Mouse (Mus musculus) bone marrow, adult 2 months (tissue): ENCODE measurements around the gene Nkx1-2. TPM values are rescaled to one million over a fixed set of nuclear protein-coding genes. Genes with fewer than 3 reads are reported as not detected.

Source experiments
- H3K27ac ChIP-seq: fragments of 200-500 bp; 2 replicates; pipeline ENCODE4 v1.5.1; 2012; ENCODE audit warnings: low read depth, mild to moderate bottlenecking, control low read depth, inconsistent platforms, low read length; ENCODE audit not compliant: control insufficient read depth, poor library complexity, insufficient read depth
- H3K4me1 ChIP-seq: fragments of 200-500 bp; 2 replicates; pipeline ENCODE4 v1.6.1; 2011; ENCODE audit warnings: low read length; ENCODE audit not compliant: control insufficient read depth, insufficient read depth
- H3K4me3 ChIP-seq: fragments of 200-500 bp; replicated peaks from 2 replicates; pipeline ENCODE3; 2011; ENCODE audit warnings: mild to moderate bottlenecking, low read depth, low read length, control low read depth; ENCODE audit not compliant: control insufficient read depth
- CTCF ChIP-seq: fragments of 200-500 bp; IDR thresholded peaks from 2 replicates; pipeline ENCODE4 v1.5.1; 2011; ENCODE audit warnings: low read length, control low read depth; ENCODE audit not compliant: control insufficient read depth, insufficient read depth
- POLR2A ChIP-seq: fragments of 200-500 bp; IDR thresholded peaks from 2 replicates; pipeline ENCODE4 v1.6.1; 2011; ENCODE audit warnings: low read depth, mild to moderate bottlenecking, control low read depth, low read length, borderline replicate concordance; ENCODE audit not compliant: control insufficient read depth
- WGBS: fragments of 180-500 bp; shearing (Covaris S2); methylation state at CpG from one replicate; pipeline ENCODE4 v1.1.7; 2018; 5-methylcytosine and 5-hydroxymethylcytosine counted together
- polyA plus RNA-seq: library from polyadenylated mRNA; stranded (reverse); fragments of >200 nt; gene quantifications from 2 replicates; pipeline ENCODE4 v1.2.4, GENCODE M21; 2011; ENCODE audit warnings: low replicate concordance; ENCODE audit not compliant: missing spikeins, insufficient read depth, insufficient read length

The Nkx1-2 gene
- polyA plus RNA-seq, 1 experiment: not detected

GRCm38 (mm10) chr7:132596557-132597250 lies 2.7 kb downstream of the Nkx1-2 start:
- H3K27ac ChIP-seq: no peak overlapping the region; the same call in 1 of the 2 replicates
- H3K4me1 ChIP-seq: no peaks in the 10 kb centered on the region
- H3K4me3 ChIP-seq: no peak overlapping the region
- WGBS: 8% methylated on average over 26 of the region's 26 CpGs
- TF ChIP-seq POLR2A (no peak), CTCF (no peak)

GRCm38 (mm10) chr7:132595787-132596186 lies 3.6 kb downstream of the Nkx1-2 start:
- WGBS: 55% methylated on average over 3 of the region's 3 CpGs
- TF ChIP-seq POLR2A: no peak
- no peak for TF ChIP-seq CTCF
- H3K4me1 ChIP-seq: no peaks in the 10 kb centered on the region
- no peak overlapping the region for H3K4me3 ChIP-seq
- H3K27ac ChIP-seq: no peak overlapping the region

GRCm38 (mm10) chr7:132594325-132594724 lies 5.1 kb downstream of the Nkx1-2 start:
- no peak for TF ChIP-seq CTCF
- no peak for TF ChIP-seq POLR2A
- Histone ChIP-seq H3K27ac (no peak overlapping the region), H3K4me1 (no peaks in the 10 kb centered on the region), H3K4me3 (no peak overlapping the region)
- 95% methylated on average over 2 of the region's 2 CpGs for WGBS

GRCm38 (mm10) chr7:132593762-132594161 lies 5.7 kb downstream of the Nkx1-2 start:
- Histone ChIP-seq H3K4me3 (no peak overlapping the region), H3K4me1 (no peaks in the 10 kb centered on the region), H3K27ac (no peak overlapping the region)
- WGBS: 75% methylated on average over 2 of the region's 2 CpGs
- TF ChIP-seq POLR2A (no peak), CTCF (no peak)

- WGBS: 52% methylated on average over 5 of the region's 5 CpGs
- TF ChIP-seq CTCF: no peak
- no peak for TF ChIP-seq POLR2A
- Histone ChIP-seq H3K27ac (no peak overlapping the region), H3K4me3 (no peak overlapping the region), H3K4me1 (no peaks in the 10 kb centered on the region; the same call in 1 of the 2 replicates)
These were observed 9.8 kb downstream of the Nkx1-2 start for GRCm38 (mm10) chr7:132589610-132590009.

- Histone ChIP-seq H3K4me3 (no peak overlapping the region), H3K4me1 (no peaks in the 10 kb centered on the region; the same call in 1 of the 2 replicates), H3K27ac (no peak overlapping the region)
- no peak for TF ChIP-seq CTCF
- TF ChIP-seq POLR2A: no peak
- WGBS: 80% methylated on average over 5 of the region's 5 CpGs
These were observed 12.3 kb downstream of the Nkx1-2 start for GRCm38 (mm10) chr7:132587167-132587566.

- H3K27ac ChIP-seq: no peak overlapping the region
- no peaks in the 10 kb centered on the region; the same call in 1 of the 2 replicates for H3K4me1 ChIP-seq
- TF ChIP-seq POLR2A: no peak
- no peak for TF ChIP-seq CTCF
- no peak overlapping the region for H3K4me3 ChIP-seq
- 70% methylated on average over 3 of the region's 3 CpGs for WGBS
These were observed 13.5 kb downstream of the Nkx1-2 start for GRCm38 (mm10) chr7:132585695-132586491.

GRCm38 (mm10) chr7:132581441-132581840 lies 18.0 kb downstream of the Nkx1-2 start:
- TF ChIP-seq POLR2A: no peak
- no peak for TF ChIP-seq CTCF
- no peaks in the 10 kb centered on the region; the same call in 1 of the 2 replicates for H3K4me1 ChIP-seq
- no peak overlapping the region for H3K4me3 ChIP-seq
- no peak overlapping the region for H3K27ac ChIP-seq
- WGBS: 89% methylated on average over 2 of the region's 2 CpGs

- Histone ChIP-seq H3K4me1 (no peaks in the 10 kb centered on the region; the same call in 1 of the 2 replicates), H3K27ac (no peak overlapping the region), H3K4me3 (no peak overlapping the region)
- TF ChIP-seq CTCF (no peak), POLR2A (no peak)
- WGBS: 82% methylated on average over 6 of the region's 6 CpGs
These were observed 18.9 kb downstream of the Nkx1-2 start for GRCm38 (mm10) chr7:132580511-132580910.
